Mouse (Mus musculus) liver, embryonic 12.5 days (tissue): ENCODE measurements around the gene Atp6v0a1. TPM values are rescaled to one million over a fixed set of nuclear protein-coding genes. Genes with fewer than 3 reads are reported as not detected.

Experiments
- ATAC-seq: fragments of 200-750 bp; cut with Nextera tagmentation; 2 replicates; pipeline ENCODE4 v1.8.0; 2017; ENCODE audit warnings: moderate number of reproducible peaks, mild to moderate bottlenecking, moderate library complexity
- H3K27ac ChIP-seq: fragments of 300-500 bp; sonication (generic); 2 replicates; pipeline ENCODE4 v1.5.1; 2016; ENCODE audit warnings: mild to moderate bottlenecking
- H3K27me3 ChIP-seq: fragments of 300-500 bp; sonication (generic); replicated peaks from 2 replicates; pipeline ENCODE4 v1.6.1; 2016; ENCODE audit warnings: mild to moderate bottlenecking, moderate library complexity
- H3K36me3 ChIP-seq: fragments of 300-500 bp; sonication (generic); 2 replicates; pipeline ENCODE4 v1.6.1; 2016; ENCODE audit warnings: mild to moderate bottlenecking, moderate library complexity
- H3K4me1 ChIP-seq: fragments of 300-500 bp; sonication (generic); 2 replicates; pipeline ENCODE4 v1.6.1; 2016
- H3K4me2 ChIP-seq: fragments of 300-500 bp; sonication (generic); 2 replicates; pipeline ENCODE4 v1.6.1; 2016; ENCODE audit warnings: mild to moderate bottlenecking, moderate library complexity
- H3K4me3 ChIP-seq: fragments of 300-500 bp; sonication (generic); 2 replicates; pipeline ENCODE4 v1.5.1; 2016; ENCODE audit warnings: mild to moderate bottlenecking, moderate library complexity
- H3K9ac ChIP-seq: fragments of 300-500 bp; sonication (generic); 2 replicates; pipeline ENCODE4 v1.6.1; 2016; ENCODE audit warnings: mild to moderate bottlenecking, moderate library complexity
- H3K9me3 ChIP-seq: fragments of 300-500 bp; sonication (generic); replicated peaks from 2 replicates; pipeline ENCODE4 v1.6.1; 2016; ENCODE audit warnings: mild to moderate bottlenecking, moderate library complexity
- WGBS: fragments of 180-500 bp; shearing (Covaris S2); methylation state at CpG from one replicate; pipeline ENCODE4 v1.1.7; 2016; ENCODE audit not compliant: insufficient replicate concordance; 5-methylcytosine and 5-hydroxymethylcytosine counted together
- microRNA-seq: library from miRNA; unstranded; fragments of <30 nt; microRNA quantifications from one replicate; pipeline ENCODE4, GENCODE M21; 2017
- polyA plus RNA-seq: library from polyadenylated mRNA; unstranded; fragments of >200 nt; fragmentation: Nextera tagmentation; extraction: Ambion mirVana; gene quantifications from 2 replicates; pipeline ENCODE4 v1.2.1, GENCODE M21; 2016

Atp6v0a1 gene
- polyA plus RNA-seq, 1 experiment from 2014 or later = 56.5 TPM

GRCm38 (mm10) chr11:101095314-101096024 is 86.2 kb downstream of the Atp6v0a1 start, which contains the start of gene Psmc3ip:
TSS of gene Psmc3ip (minus strand) at chr11:101095436.
- Histone ChIP-seq H3K36me3 (peaks cover 79% of the 10 kb centered on the region), H3K4me3 (peak within 1 kb of the TSS; percentile 86), H3K27ac (peak within 1 kb of the TSS; percentile 98), H3K9me3 (no peaks in the 10 kb centered on the region), H3K4me1 (peaks cover 27% of the 10 kb centered on the region), H3K9ac (peak within 1 kb of the TSS; percentile 90), H3K4me2 (peak within 1 kb of the TSS; percentile 99), H3K27me3 (no peaks in the 10 kb centered on the region)
- WGBS = under 1% methylated on average over 43 of the region's 43 CpGs
- ATAC-seq = peak; percentile 95

- Histone ChIP-seq H3K36me3 (peaks cover 79% of the 10 kb centered on the region), H3K9me3 (no peaks in the 10 kb centered on the region), H3K4me1 (peaks cover 27% of the 10 kb centered on the region), H3K4me2 (no peak overlapping the region), H3K27me3 (no peaks in the 10 kb centered on the region), H3K4me3 (no peak overlapping the region), H3K9ac (no peak overlapping the region), H3K27ac (no peak overlapping the region)
- 90% methylated on average over 8 of the region's 8 CpGs for WGBS
- ATAC-seq = no peak
Measured at GRCm38 (mm10) chr11:101098231-101098630, 89.0 kb downstream of the Atp6v0a1 start.

GRCm38 (mm10) chr11:101103011-101103410 is 93.8 kb downstream of the Atp6v0a1 start:
- Histone ChIP-seq H3K9ac (no peak overlapping the region), H3K4me3 (no peak overlapping the region), H3K36me3 (peaks cover 88% of the 10 kb centered on the region), H3K4me2 (no peak overlapping the region), H3K27me3 (no peaks in the 10 kb centered on the region), H3K4me1 (no peaks in the 10 kb centered on the region), H3K27ac (no peak overlapping the region), H3K9me3 (no peaks in the 10 kb centered on the region)
- ATAC-seq = no peak
- WGBS = 83% methylated on average over 5 of the region's 5 CpGs

- Histone ChIP-seq H3K4me3 (no peak overlapping the region), H3K4me1 (no peaks in the 10 kb centered on the region), H3K9me3 (peaks cover 7% of the 10 kb centered on the region; the same call in 1 of the 2 replicates), H3K27ac (no peak overlapping the region), H3K36me3 (peaks cover 52% of the 10 kb centered on the region), H3K4me2 (no peak overlapping the region), H3K27me3 (no peaks in the 10 kb centered on the region), H3K9ac (no peak overlapping the region)
- 89% methylated on average over 4 of the region's 4 CpGs for WGBS
- no peak for ATAC-seq
Measured at GRCm38 (mm10) chr11:101109351-101109750, 100.1 kb downstream of the Atp6v0a1 start.

- Histone ChIP-seq H3K4me1 (peaks cover 6% of the 10 kb centered on the region), H3K4me2 (no peak overlapping the region), H3K27ac (no peak overlapping the region), H3K4me3 (no peak overlapping the region), H3K9me3 (peaks cover 7% of the 10 kb centered on the region; the same call in 1 of the 2 replicates), H3K27me3 (no peaks in the 10 kb centered on the region), H3K36me3 (peaks cover 50% of the 10 kb centered on the region), H3K9ac (no peak overlapping the region)
- 49% methylated on average over 5 of the region's 5 CpGs for WGBS
- no peak for ATAC-seq
Measured at GRCm38 (mm10) chr11:101110708-101111107, 101.5 kb downstream of the Atp6v0a1 start.

GRCm38 (mm10) chr11:101111178-101111577 is 101.9 kb downstream of the Atp6v0a1 start:
- Histone ChIP-seq H3K4me3 (no peak overlapping the region), H3K27me3 (no peaks in the 10 kb centered on the region), H3K4me2 (no peak overlapping the region), H3K4me1 (peaks cover 10% of the 10 kb centered on the region), H3K36me3 (peaks cover 51% of the 10 kb centered on the region), H3K9me3 (peaks cover 7% of the 10 kb centered on the region; the same call in 1 of the 2 replicates), H3K27ac (no peak overlapping the region), H3K9ac (no peak overlapping the region)
- 84% methylated on average over 4 of the region's 4 CpGs for WGBS
- no peak for ATAC-seq

- peaks cover 59% of the 10 kb centered on the region for H3K36me3 ChIP-seq
- peaks cover 7% of the 10 kb centered on the region; the same call in 1 of the 2 replicates for H3K9me3 ChIP-seq
- 85% methylated on average over 3 of the region's 3 CpGs for WGBS
- ATAC-seq = no peak
- H3K4me3 ChIP-seq = no peak overlapping the region
- H3K27me3 ChIP-seq = no peaks in the 10 kb centered on the region
- H3K9ac ChIP-seq = no peak overlapping the region
- H3K4me2 ChIP-seq = no peak overlapping the region
- H3K27ac ChIP-seq = no peak overlapping the region
- peaks cover 14% of the 10 kb centered on the region for H3K4me1 ChIP-seq
Measured at GRCm38 (mm10) chr11:101112186-101112585, 102.9 kb downstream of the Atp6v0a1 start.

Small RNA genes lying within 50 kb of the gene (microRNA-seq; reads per million reads assigned to microRNA genes)
- 3.2 reads per million for gene Mir6928

Other genes with a start within 250 kb of the Atp6v0a1 start
- gene Kcnh4, start 249.5 kb upstream of the Atp6v0a1 start, polyA plus RNA-seq = not detected in 2 replicates
- not detected in 2 replicates for gene Hcrt, start 246.5 kb upstream of the Atp6v0a1 start, polyA plus RNA-seq
- 2.1 and 2.4 TPM in 2 replicates for gene Ghdc, start 238.5 kb upstream of the Atp6v0a1 start, polyA plus RNA-seq
- 31.6 and 33.7 TPM in 2 replicates for gene Stat5b, start 158.7 kb upstream of the Atp6v0a1 start, polyA plus RNA-seq
- gene Stat5a, start 150.1 kb upstream of the Atp6v0a1 start, polyA plus RNA-seq = 16.0 and 17.7 TPM in 2 replicates
- 37.3 and 40.1 TPM in 2 replicates for gene Stat3, start 69.9 kb upstream of the Atp6v0a1 start, polyA plus RNA-seq
- 28.9 and 30.0 TPM in 2 replicates for gene Cavin1, start 38.6 kb upstream of the Atp6v0a1 start, polyA plus RNA-seq
- 6.3 and 7.0 TPM in 2 replicates for gene Naglu, start 60.6 kb downstream of the Atp6v0a1 start, polyA plus RNA-seq
- 0.08 TPM in 1 of 2 replicates, not detected in the other for gene Hsd17b1, start 69.0 kb downstream of the Atp6v0a1 start, polyA plus RNA-seq
- gene Coasy, start 73.1 kb downstream of the Atp6v0a1 start, polyA plus RNA-seq = 26.4 and 28.5 TPM in 2 replicates
- gene Mlx, start 77.8 kb downstream of the Atp6v0a1 start, polyA plus RNA-seq = 34.9 and 35.7 TPM in 2 replicates
- 28.2 and 28.3 TPM in 2 replicates for gene Psmc3ip, start 86.0 kb downstream of the Atp6v0a1 start, polyA plus RNA-seq
- gene Retreg3, start 110.4 kb downstream of the Atp6v0a1 start, polyA plus RNA-seq = 12.7 and 13.0 TPM in 2 replicates
- gene Tubg1, start 110.5 kb downstream of the Atp6v0a1 start, polyA plus RNA-seq = 55.2 and 59.6 TPM in 2 replicates
- 0.57 and 0.62 TPM in 2 replicates for gene Tubg2, start 146.5 kb downstream of the Atp6v0a1 start, polyA plus RNA-seq
- 0.17 and 0.26 TPM in 2 replicates for gene Cntnap1, start 161.1 kb downstream of the Atp6v0a1 start, polyA plus RNA-seq
- 2.7 and 2.8 TPM in 2 replicates for gene Plekhh3, start 161.9 kb downstream of the Atp6v0a1 start, polyA plus RNA-seq
- gene Ccr10, start 166.0 kb downstream of the Atp6v0a1 start, polyA plus RNA-seq = 0.07 TPM in 1 of 2 replicates, not detected in the other
- gene Ezh1, start 217.0 kb downstream of the Atp6v0a1 start, polyA plus RNA-seq = 9.8 and 10.3 TPM in 2 replicates
- gene Ramp2, start 236.6 kb downstream of the Atp6v0a1 start, polyA plus RNA-seq = 32.6 and 33.5 TPM in 2 replicates
- gene Vps25, start 244.3 kb downstream of the Atp6v0a1 start, polyA plus RNA-seq = 106 TPM in 2 replicates